Mouse (Mus musculus) heart, postnatal 14 days (tissue): ENCODE measurements around the gene Eddm3b. TPM values are rescaled to one million over a fixed set of nuclear protein-coding genes. Genes with fewer than 3 reads are reported as not detected.

Source experiments
- DNase-seq, 2 experiments: peaks; one replicate each; pipeline ENCODE4 v3.0.0; 2021 to 2022
- intact Hi-C: fragments of 180-260 bp; cut with DNase I; formaldehyde crosslinking; loops from one replicate; pipeline ENCODE4 v1.15.1; 2025
- long read RNA-seq, 2 experiments: library from polyadenylated mRNA; stranded (forward); transcript quantifications; one replicate each; pipeline ENCODE4 v2.0.0; 2021
- total RNA-seq, 2 experiments: library from RNA; stranded (reverse); gene quantifications; 2 replicates each; pipeline ENCODE4 v1.2.3; 2021

Gene Eddm3b
- total RNA-seq: not detected
- long read RNA-seq, experiment 1: 0 reads
- long read RNA-seq, experiment 2: 0 reads

- intact Hi-C loops: no loop called here
- DNase-seq: no peak
Observed at GRCm38 (mm10) chr14:51113916-51114560, at the start of gene Eddm3b. Gene Eddm3b, plus strand, starts transcription at chr14:51114426.

GRCm38 (mm10) chr14:51068956-51069355 is 45.3 kb upstream of the Eddm3b start:
- intact Hi-C loops: no loop called here
- no peak for DNase-seq

GRCm38 (mm10) chr14:51069617-51070016 is 44.6 kb upstream of the Eddm3b start:
- intact Hi-C loops: no loop called here
- DNase-seq: peak in 1 of 2 experiments; percentile 46

GRCm38 (mm10) chr14:51074335-51074734 is 39.9 kb upstream of the Eddm3b start, which contains the start of gene Olfr750:
Gene Olfr750, minus strand, starts transcription at chr14:51074435.
- DNase-seq: no peak
- intact Hi-C loops: no loop called here

GRCm38 (mm10) chr14:51079180-51079579 is 35.0 kb upstream of the Eddm3b start:
- intact Hi-C loops: no loop called here

GRCm38 (mm10) chr14:51081035-51081434 is 33.2 kb upstream of the Eddm3b start:
- DNase-seq: no peak
- intact Hi-C loops: no loop called here

More at GRCm38 (mm10) chr14:51079180-51079579, 35.0 kb upstream of the Eddm3b start:
- DNase-seq: no peak

GRCm38 (mm10) chr14:51082599-51083581 is 31.3 kb upstream of the Eddm3b start:
- intact Hi-C loops: no loop called here
- peak; percentile 61 to 66 for DNase-seq

- DNase-seq: no peak
- intact Hi-C loops: no loop called here
Observed at GRCm38 (mm10) chr14:51083805-51084204, 30.4 kb upstream of the Eddm3b start.

- intact Hi-C loops: loop anchor here (5.0 kb wide), 1 partner anchor 213 kb away; the partner anchor contains the start of gene Tep1
- DNase-seq: no peak
Observed at GRCm38 (mm10) chr14:51085086-51085485, 29.1 kb upstream of the Eddm3b start.

- intact Hi-C loops: loop anchor here (5.0 kb wide), 1 partner anchor 214 kb away; the partner anchor contains the start of gene Tep1
- no peak for DNase-seq
Observed at GRCm38 (mm10) chr14:51085911-51086310, 28.3 kb upstream of the Eddm3b start.

GRCm38 (mm10) chr14:51087762-51088161 is 26.5 kb upstream of the Eddm3b start:
- no peak for DNase-seq
- intact Hi-C loops: loop anchor here (5.0 kb wide), 1 partner anchor 215 kb away; the partner anchor contains the start of gene Tep1

- intact Hi-C loops: loop anchor here (5.0 kb wide), 1 partner anchor 216 kb away; the partner anchor contains the start of gene Tep1
- peak; percentile 83 to 88 for DNase-seq
Observed at GRCm38 (mm10) chr14:51088166-51088969, 25.9 kb upstream of the Eddm3b start.

GRCm38 (mm10) chr14:51088970-51089673 is 25.1 kb upstream of the Eddm3b start:
- intact Hi-C loops: loop anchor here (1.0 to 5.0 kb wide), 2 partner anchors 25 to 217 kb away; partner anchors contain the start of gene Tep1
- peak; percentile 95 to 97 for DNase-seq

- intact Hi-C loops: loop anchor here (1.0 to 5.0 kb wide), 3 partner anchors 25 to 283 kb away; partner anchors contain the start of genes Ccnb1ip1, Parp2 and Tep1
- no peak for DNase-seq
Observed at GRCm38 (mm10) chr14:51089674-51090076, 24.6 kb upstream of the Eddm3b start.

GRCm38 (mm10) chr14:51090077-51090781 is 24.0 kb upstream of the Eddm3b start:
- peak; percentile 82 to 87 for DNase-seq
- intact Hi-C loops: loop anchor here (2.0 kb wide), 1 partner anchor 283 kb away; the partner anchor contains the start of genes Ccnb1ip1 and Parp2

- intact Hi-C loops: loop anchor here (2.0 kb wide), 1 partner anchor 284 kb away; the partner anchor contains the start of genes Ccnb1ip1 and Parp2
- DNase-seq: peak; percentile 68 to 71
Observed at GRCm38 (mm10) chr14:51090921-51091900, 23.0 kb upstream of the Eddm3b start, which contains the start of the genes Rnase4 and Ang. Gene Rnase4, plus strand, starts transcription at chr14:51091077. Gene Ang, plus strand, starts transcription at chr14:51091150.

GRCm38 (mm10) chr14:51092073-51092620 is 22.1 kb upstream of the Eddm3b start:
- DNase-seq: no peak

More at GRCm38 (mm10) chr14:51092073-51092620, 22.1 kb upstream of the Eddm3b start:
- intact Hi-C loops: no loop called here
